Mouse (Mus musculus) cerebellum, postnatal 10 days (tissue): ENCODE measurements around the gene F2rl3.

Experiments
- DNase-seq, 2 experiments: peaks; one replicate each; pipeline ENCODE4 v3.0.0; 2021; ENCODE audit warnings: mixed read lengths in 2 of 2

F2rl3 gene

DNA sequence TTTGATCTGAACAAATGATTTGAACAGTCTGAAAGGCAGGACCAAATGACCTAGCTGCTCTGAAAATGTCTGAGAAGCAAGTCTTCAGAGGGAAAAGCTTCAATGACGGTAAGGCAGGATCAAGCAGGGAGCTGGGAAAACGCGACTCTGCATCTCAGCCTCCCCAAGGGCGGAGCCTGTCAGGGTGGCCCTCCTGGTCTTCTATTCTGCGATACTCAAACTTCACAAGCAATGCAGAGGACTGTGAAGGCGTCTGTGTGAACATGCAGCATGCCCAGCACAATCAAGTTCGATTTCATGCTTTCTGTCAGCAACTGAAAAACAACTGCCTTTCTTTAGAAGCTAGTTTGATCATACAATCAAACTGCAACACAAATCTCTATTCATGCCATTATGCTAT lies 5.1 kb downstream of the F2rl3 start:
- DNase-seq, result no peak

GRCm38 (mm10) chr8:72777797-72778196 lies 16.1 kb downstream of the F2rl3 start:
- no peak for DNase-seq

DNA sequence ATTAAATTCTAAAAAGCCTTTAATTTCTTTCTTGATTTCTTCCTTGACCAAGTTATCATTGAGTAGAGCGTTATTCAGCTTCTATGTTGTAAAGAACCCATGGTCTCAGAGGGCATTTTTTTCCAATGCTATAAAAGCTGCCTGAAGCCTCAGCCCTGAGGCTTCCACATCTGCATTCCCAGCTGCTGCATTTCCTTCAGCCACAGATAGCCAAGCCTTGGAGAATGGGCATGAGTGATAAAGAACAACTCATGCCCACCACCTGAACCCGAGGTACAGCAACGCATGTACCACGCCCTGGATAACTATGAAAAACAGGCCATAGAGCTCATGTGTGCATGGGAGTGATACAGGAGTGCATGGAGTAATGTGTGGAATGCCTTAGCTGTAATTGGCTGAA lies 19.0 kb downstream of the F2rl3 start:
- DNase-seq, result no peak

DNA sequence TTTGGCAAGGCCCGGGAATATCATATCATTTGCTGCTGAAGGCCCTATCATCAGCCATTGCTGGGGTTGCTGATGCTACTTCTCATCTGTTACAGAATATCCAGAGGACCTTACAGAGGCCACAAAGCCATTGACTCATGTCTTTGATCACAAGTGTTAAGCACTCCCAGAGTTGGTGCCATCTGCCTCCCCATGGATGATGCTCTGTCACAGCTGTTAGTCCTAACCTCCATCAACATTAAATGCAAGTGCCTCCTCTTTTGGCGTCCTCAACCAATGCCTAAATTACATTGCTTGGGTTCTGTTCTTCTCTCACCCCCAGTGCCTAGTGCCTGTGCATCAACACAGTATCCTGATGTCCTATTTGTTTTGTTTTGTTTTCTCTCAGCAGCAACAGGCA lies 39.9 kb downstream of the F2rl3 start:
- DNase-seq, result no peak

GRCm38 (mm10) chr8:72812690-72813089 lies 51.0 kb downstream of the F2rl3 start:
- peak in 1 of 2 experiments; percentile 4 for DNase-seq
